Mouse (Mus musculus): ENCODE measurements around the gene Pitpnm2.

DNA sequence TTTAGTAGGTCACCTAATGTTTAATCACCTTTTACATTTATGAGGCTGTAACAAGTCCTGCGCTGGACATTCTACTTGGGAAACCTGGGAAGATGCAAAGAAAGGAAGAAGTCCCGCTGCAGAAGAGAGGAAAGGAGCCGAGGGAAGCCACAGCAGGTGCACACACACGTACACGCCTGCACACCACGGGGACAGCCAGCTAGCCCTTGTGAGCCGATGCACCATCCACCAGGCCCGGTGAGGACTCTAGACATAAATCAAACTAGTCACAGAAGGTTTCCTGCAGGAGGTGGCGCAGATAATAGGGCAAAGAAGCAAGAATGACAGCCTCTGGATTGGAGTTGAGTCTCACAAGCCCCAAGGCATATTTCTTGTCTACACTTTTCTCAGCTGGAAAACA lies 19.1 kb downstream of the Pitpnm2 start:
- TF ChIP-seq CTCF (IDR thresholded peaks at IDR 0.05 in 2 of 3, conservative IDR thresholded peaks at IDR 0.05 in 1 of 3; ENCODE audit: control insufficient read depth in 1 of 3, insufficient read depth in 1 of 3, low read depth in 2 of 3, low read length in 3 of 3, poor library complexity in 1 of 3, severe bottlenecking in 1 of 3) (no peak), MXI1 (IDR thresholded peaks at IDR 0.05; ENCODE audit: low read depth, low read length) (no peak), EP300 (IDR thresholded peaks at IDR 0.05; ENCODE audit: low read depth in 1 of 2, low read length in 2 of 2) (no peak), ZC3H11A (IDR thresholded peaks at IDR 0.05; ENCODE audit: low read depth, low read length) (no peak), GATA1 (IDR thresholded peaks at IDR 0.05; ENCODE audit: low read depth, low read length) (no peak), BHLHE40 (IDR thresholded peaks at IDR 0.05; ENCODE audit: borderline replicate concordance, low read depth, low read length) (no peak), MAZ (IDR thresholded peaks at IDR 0.05; ENCODE audit: low read depth, low read length) (no peak), KAT2A (conservative IDR thresholded peaks at IDR 0.05; ENCODE audit: low read depth, low read length) (no peak), MAX (IDR thresholded peaks at IDR 0.05; ENCODE audit: low read length) (no peak), GABPA (IDR thresholded peaks at IDR 0.05; ENCODE audit: low read depth, low read length) (no peak), TAL1 (IDR thresholded peaks at IDR 0.05; ENCODE audit: low read length) (no peak), JUND (IDR thresholded peaks at IDR 0.05; ENCODE audit: low read depth, low read length) (no peak), ZNF384 (IDR thresholded peaks at IDR 0.05; ENCODE audit: low read depth, low read length) (no peak)

Measured in MEL (cell line).